Mouse (Mus musculus): ENCODE data around the gene Chkb. TPM values are rescaled to one million over a fixed set of nuclear protein-coding genes. Genes with fewer than 3 reads are reported as not detected.

Gene Chkb
- polyA plus RNA-seq, 1 experiment from 2014 or later = 53.0 TPM

DNA sequence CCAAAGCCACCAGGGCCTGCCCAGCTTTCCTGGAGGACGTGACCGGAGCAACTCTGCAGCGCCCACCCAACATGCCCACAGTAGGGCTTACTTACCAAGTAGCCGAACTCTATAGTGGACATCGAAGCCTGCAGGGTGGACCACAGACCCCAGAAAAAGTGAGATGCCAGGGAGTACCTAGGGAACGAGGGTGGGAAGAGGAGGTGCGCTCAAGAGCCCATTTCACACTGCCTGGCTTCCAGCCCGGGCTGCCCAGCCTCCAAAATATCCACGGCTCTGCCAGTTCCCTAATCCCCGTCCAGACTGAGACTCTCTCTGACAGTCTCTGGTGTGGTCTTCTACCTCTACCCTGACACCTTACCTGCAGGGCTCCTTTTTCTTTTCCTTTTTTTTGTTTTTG is 3.0 kb downstream of the Chkb start:
- no peak overlapping the region for H3K4me3 ChIP-seq
- no peak overlapping the region for H3K4me2 ChIP-seq
- H3K9ac ChIP-seq = no peak overlapping the region
- H3K4me1 ChIP-seq = peaks cover 14% of the 10 kb centered on the region
- 91% methylated on average over 10 of the region's 10 CpGs for WGBS
- H3K36me3 ChIP-seq = peaks cover 23% of the 10 kb centered on the region
- H3K27me3 ChIP-seq = no peaks in the 10 kb centered on the region
- no peak for ATAC-seq (ENCODE audit: insufficient number of reproducible peaks, low FRiP score, low TSS enrichment, low read depth)
- H3K9me3 ChIP-seq = no peaks in the 10 kb centered on the region
- H3K27ac ChIP-seq = no peak overlapping the region

GRCm38 (mm10) chr15:89425711-89426121 is 4.0 kb downstream of the Chkb start, which contains the start of gene Cpt1b:
Gene Cpt1b, minus strand, starts transcription at chr15:89425863.
- Histone ChIP-seq H3K4me1 (peaks cover 14% of the 10 kb centered on the region), H3K9me3 (no peaks in the 10 kb centered on the region), H3K4me2 (0 out of 2 replicates have a peak within 1 kb of the TSS, but pooled peaks have one; percentile 1), H3K9ac (no peak within 1 kb of the TSS), H3K4me3 (no peak within 1 kb of the TSS), H3K27ac (no peak within 1 kb of the TSS), H3K36me3 (peaks cover 23% of the 10 kb centered on the region), H3K27me3 (no peaks in the 10 kb centered on the region)
- no peak for ATAC-seq (ENCODE audit: insufficient number of reproducible peaks, low FRiP score, low TSS enrichment, low read depth)
- WGBS = 31% methylated on average over 6 of the region's 6 CpGs

GRCm38 (mm10) chr15:89424621-89425020 is 5.1 kb downstream of the Chkb start:
- Histone ChIP-seq H3K4me2 (no peak overlapping the region), H3K9me3 (no peaks in the 10 kb centered on the region), H3K4me3 (no peak overlapping the region), H3K4me1 (peaks cover 9% of the 10 kb centered on the region), H3K27me3 (no peaks in the 10 kb centered on the region), H3K36me3 (peaks cover 31% of the 10 kb centered on the region), H3K9ac (no peak overlapping the region), H3K27ac (no peak overlapping the region)
- 84% methylated on average over 8 of the region's 8 CpGs for WGBS
- ATAC-seq (ENCODE audit: insufficient number of reproducible peaks, low FRiP score, low TSS enrichment, low read depth) = no peak

DNA sequence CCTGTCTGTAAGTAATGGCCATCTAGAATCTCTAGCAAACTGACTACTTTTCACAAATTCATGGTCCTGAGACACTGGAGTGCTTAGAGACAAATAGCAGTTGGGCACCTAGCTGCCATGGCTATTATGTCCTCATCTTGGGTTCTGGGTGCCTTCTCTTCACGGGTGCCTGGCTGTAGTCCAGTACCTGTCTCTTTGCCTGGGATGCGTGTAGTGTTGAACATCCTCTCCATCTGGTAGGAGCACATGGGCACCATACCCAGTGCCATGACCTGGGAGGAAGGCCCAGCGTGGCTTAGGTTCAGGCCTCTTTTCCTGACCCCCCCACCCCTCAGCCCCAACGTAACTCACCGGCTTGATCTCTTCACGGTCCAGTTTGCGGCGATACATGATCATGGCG is 7.8 kb downstream of the Chkb start:
- Histone ChIP-seq H3K27me3 (no peaks in the 10 kb centered on the region), H3K4me2 (no peak overlapping the region), H3K4me3 (no peak overlapping the region), H3K36me3 (peaks cover 32% of the 10 kb centered on the region), H3K27ac (no peak overlapping the region), H3K9ac (no peak overlapping the region), H3K9me3 (no peaks in the 10 kb centered on the region), H3K4me1 (0 out of 2 replicates have a peak, but pooled peaks cover 2% of the 10 kb centered on the region)
- 93% methylated on average over 9 of the region's 9 CpGs for WGBS
- no peak for ATAC-seq (ENCODE audit: insufficient number of reproducible peaks, low FRiP score, low TSS enrichment, low read depth)

DNA sequence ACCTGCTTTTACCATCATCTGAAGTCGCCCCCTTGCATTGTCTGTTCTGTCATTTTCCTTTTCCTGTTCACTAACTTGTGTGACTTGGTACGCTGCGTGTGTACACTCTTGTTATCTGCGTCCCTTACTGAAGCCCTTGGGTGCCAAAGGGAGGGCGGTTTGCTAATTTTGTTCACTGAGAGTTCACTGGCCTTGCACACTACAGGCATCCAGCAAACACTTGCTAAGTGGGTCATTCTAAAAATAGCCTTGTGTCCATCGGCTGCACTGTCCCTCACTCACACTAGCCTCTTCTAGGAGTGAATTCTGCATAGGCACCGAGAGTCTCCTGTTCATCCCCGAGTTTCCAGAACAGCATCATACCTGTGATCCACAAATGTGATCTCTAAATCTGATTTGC is 14.4 kb downstream of the Chkb start:
- 88% methylated on average over 8 of the region's 8 CpGs for WGBS
- H3K36me3 ChIP-seq = peaks cover 18% of the 10 kb centered on the region; the same call in 1 of the 2 replicates
- no peak overlapping the region for H3K4me3 ChIP-seq
- no peaks in the 10 kb centered on the region for H3K9me3 ChIP-seq
- no peak overlapping the region for H3K4me2 ChIP-seq
- H3K4me1 ChIP-seq = no peaks in the 10 kb centered on the region
- no peaks in the 10 kb centered on the region for H3K27me3 ChIP-seq
- ATAC-seq (ENCODE audit: insufficient number of reproducible peaks, low FRiP score, low TSS enrichment, low read depth) = no peak
- no peak overlapping the region for H3K27ac ChIP-seq
- H3K9ac ChIP-seq = no peak overlapping the region

DNA sequence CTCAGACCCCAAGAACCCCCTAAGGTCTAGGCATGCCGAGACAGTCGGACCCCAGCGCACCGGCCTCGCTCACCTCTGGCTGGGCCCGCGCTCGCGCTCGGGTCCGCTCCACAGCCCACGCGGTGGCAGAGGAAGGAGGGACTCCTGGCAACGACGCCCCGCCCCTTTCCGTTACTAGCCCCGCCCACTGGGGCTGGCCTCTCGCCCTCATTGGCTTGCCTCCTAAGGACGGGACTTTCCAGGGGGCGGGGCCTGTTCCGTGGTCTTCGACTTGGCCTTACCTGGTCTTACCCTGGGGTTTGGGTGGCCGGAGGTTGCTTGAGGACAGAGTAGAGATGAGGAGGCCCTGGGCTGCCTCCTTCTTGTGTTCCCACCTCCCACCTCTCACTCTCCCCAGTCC is 19.6 kb downstream of the Chkb start, which contains the start of gene Syce3:
Gene Syce3, minus strand, starts transcription at position 386 of the 400 bp plus-strand sequence.
- Histone ChIP-seq H3K9me3 (no peaks in the 10 kb centered on the region), H3K36me3 (no peaks in the 10 kb centered on the region), H3K9ac (no peak within 1 kb of the TSS), H3K4me3 (no peak within 1 kb of the TSS), H3K27ac (no peak within 1 kb of the TSS), H3K4me2 (no peak within 1 kb of the TSS), H3K4me1 (no peaks in the 10 kb centered on the region), H3K27me3 (no peaks in the 10 kb centered on the region)
- ATAC-seq (ENCODE audit: insufficient number of reproducible peaks, low FRiP score, low TSS enrichment, low read depth) = no peak
- WGBS = 84% methylated on average over 22 of the region's 24 CpGs

DNA sequence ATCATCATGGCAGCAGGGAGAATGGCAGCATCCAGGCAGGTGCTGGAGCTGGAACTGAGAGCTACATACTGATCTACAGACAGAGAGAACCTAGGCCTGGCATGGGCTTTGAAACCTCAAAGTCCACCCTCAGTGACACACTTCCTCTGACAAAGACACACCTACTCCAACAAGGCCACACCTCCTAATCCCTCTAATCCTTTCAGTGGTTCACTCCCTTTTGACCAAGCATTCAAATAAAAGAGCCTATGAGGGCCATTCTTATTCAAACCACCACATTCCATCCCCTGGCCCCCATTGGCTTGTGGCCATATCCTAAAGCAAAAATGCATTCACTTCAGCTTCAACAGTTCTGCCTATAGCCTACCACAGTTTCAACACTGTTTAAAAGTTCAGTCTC is 23.0 kb downstream of the Chkb start:
- no peaks in the 10 kb centered on the region for H3K27me3 ChIP-seq
- no peak overlapping the region for H3K4me2 ChIP-seq
- H3K9ac ChIP-seq = no peak overlapping the region
- H3K4me3 ChIP-seq = no peak overlapping the region
- H3K9me3 ChIP-seq = no peaks in the 10 kb centered on the region
- ATAC-seq (ENCODE audit: insufficient number of reproducible peaks, low FRiP score, low TSS enrichment, low read depth) = no peak
- H3K27ac ChIP-seq = no peak overlapping the region
- H3K36me3 ChIP-seq = no peaks in the 10 kb centered on the region
- no peaks in the 10 kb centered on the region for H3K4me1 ChIP-seq

- Histone ChIP-seq H3K9me3 (no peaks in the 10 kb centered on the region), H3K27ac (no peak overlapping the region), H3K9ac (no peak overlapping the region), H3K36me3 (no peaks in the 10 kb centered on the region), H3K27me3 (no peaks in the 10 kb centered on the region), H3K4me1 (no peaks in the 10 kb centered on the region), H3K4me3 (no peak overlapping the region), H3K4me2 (no peak overlapping the region)
- 79% methylated on average over 10 of the region's 10 CpGs for WGBS
- no peak for ATAC-seq (ENCODE audit: insufficient number of reproducible peaks, low FRiP score, low TSS enrichment, low read depth)
Observed at GRCm38 (mm10) chr15:89404831-89405623, 24.7 kb downstream of the Chkb start.

GRCm38 (mm10) chr15:89402471-89402870 is 27.2 kb downstream of the Chkb start:
- no peaks in the 10 kb centered on the region for H3K36me3 ChIP-seq
- WGBS = 77% methylated on average over 1 of the region's 1 CpGs
- no peaks in the 10 kb centered on the region for H3K27me3 ChIP-seq
- H3K4me2 ChIP-seq = no peak overlapping the region
- ATAC-seq (ENCODE audit: insufficient number of reproducible peaks, low FRiP score, low TSS enrichment, low read depth) = no peak
- no peaks in the 10 kb centered on the region for H3K9me3 ChIP-seq
- no peak overlapping the region for H3K27ac ChIP-seq
- H3K4me1 ChIP-seq = no peaks in the 10 kb centered on the region
- H3K4me3 ChIP-seq = no peak overlapping the region
- H3K9ac ChIP-seq = no peak overlapping the region

GRCm38 (mm10) chr15:89399716-89400115 is 30.0 kb downstream of the Chkb start:
- H3K27me3 ChIP-seq = no peaks in the 10 kb centered on the region
- no peak for ATAC-seq (ENCODE audit: insufficient number of reproducible peaks, low FRiP score, low TSS enrichment, low read depth)
- 48% methylated on average over 1 of the region's 1 CpGs for WGBS

GRCm38 (mm10) chr15:89398146-89398545 is 31.6 kb downstream of the Chkb start:
- Histone ChIP-seq H3K9ac (no peak overlapping the region), H3K9me3 (no peaks in the 10 kb centered on the region), H3K36me3 (no peaks in the 10 kb centered on the region), H3K4me3 (no peak overlapping the region), H3K4me2 (no peak overlapping the region), H3K27me3 (no peaks in the 10 kb centered on the region), H3K27ac (no peak overlapping the region), H3K4me1 (no peaks in the 10 kb centered on the region)
- 69% methylated on average over 2 of the region's 2 CpGs for WGBS
- ATAC-seq (ENCODE audit: insufficient number of reproducible peaks, low FRiP score, low TSS enrichment, low read depth) = no peak

More at GRCm38 (mm10) chr15:89399716-89400115, 30.0 kb downstream of the Chkb start:
- no peaks in the 10 kb centered on the region for H3K4me1 ChIP-seq
- no peaks in the 10 kb centered on the region for H3K9me3 ChIP-seq
- H3K9ac ChIP-seq = no peak overlapping the region
- no peak overlapping the region for H3K27ac ChIP-seq
- H3K4me3 ChIP-seq = no peak overlapping the region
- no peak overlapping the region for H3K4me2 ChIP-seq
- H3K36me3 ChIP-seq = no peaks in the 10 kb centered on the region

- no peak overlapping the region for H3K27ac ChIP-seq
- no peaks in the 10 kb centered on the region for H3K27me3 ChIP-seq
- H3K4me2 ChIP-seq = no peak overlapping the region
- no peaks in the 10 kb centered on the region for H3K9me3 ChIP-seq
- no peak overlapping the region for H3K4me3 ChIP-seq
- no peak for ATAC-seq (ENCODE audit: insufficient number of reproducible peaks, low FRiP score, low TSS enrichment, low read depth)
- H3K9ac ChIP-seq = no peak overlapping the region
- 85% methylated on average over 4 of the region's 4 CpGs for WGBS
- H3K36me3 ChIP-seq = no peaks in the 10 kb centered on the region
- peaks cover 2% of the 10 kb centered on the region; the same call in 1 of the 2 replicates for H3K4me1 ChIP-seq
Observed at GRCm38 (mm10) chr15:89396883-89397282, 32.8 kb downstream of the Chkb start.
